Mouse (Mus musculus): ENCODE data around the gene Prdm2.

Prdm2 gene

GRCm38 (mm10) chr4:143212341-143213174 is at the start of gene Prdm2:
TSS of gene Prdm2 (minus strand) at chr4:143212995.
- peak; percentile 70 for DNase-seq

- DNase-seq, result no peak
These were observed 47.0 kb upstream of the Prdm2 start for GRCm38 (mm10) chr4:143259718-143260349.

GRCm38 (mm10) chr4:143258517-143258916 is 45.7 kb upstream of the Prdm2 start:
- peak; percentile 23 for DNase-seq

- no peak for DNase-seq
These were observed 45.2 kb upstream of the Prdm2 start for GRCm38 (mm10) chr4:143257971-143258370.

GRCm38 (mm10) chr4:143255541-143255940 is 42.7 kb upstream of the Prdm2 start:
- no peak for DNase-seq

GRCm38 (mm10) chr4:143253356-143253755 is 40.6 kb upstream of the Prdm2 start:
- DNase-seq, result no peak

GRCm38 (mm10) chr4:143248050-143248449 is 35.3 kb upstream of the Prdm2 start:
- no peak for DNase-seq

- no peak for DNase-seq
These were observed 28.5 kb upstream of the Prdm2 start for GRCm38 (mm10) chr4:143241294-143241693.

- DNase-seq, result no peak
These were observed 26.9 kb upstream of the Prdm2 start for GRCm38 (mm10) chr4:143239615-143240201.

GRCm38 (mm10) chr4:143239117-143239516 is 26.3 kb upstream of the Prdm2 start:
- no peak for DNase-seq

- peak; percentile 28 for DNase-seq
These were observed 25.6 kb upstream of the Prdm2 start for GRCm38 (mm10) chr4:143238241-143239031.

GRCm38 (mm10) chr4:143231790-143232422 is 19.1 kb upstream of the Prdm2 start:
- no peak for DNase-seq

GRCm38 (mm10) chr4:143231110-143231509 is 18.3 kb upstream of the Prdm2 start:
- no peak for DNase-seq

GRCm38 (mm10) chr4:143227976-143228375 is 15.2 kb upstream of the Prdm2 start:
- no peak for DNase-seq

GRCm38 (mm10) chr4:143225886-143226285 is 13.1 kb upstream of the Prdm2 start:
- no peak for DNase-seq

GRCm38 (mm10) chr4:143219316-143219751 is 6.5 kb upstream of the Prdm2 start:
- DNase-seq, result no peak

GRCm38 (mm10) chr4:143218858-143219257 is 6.1 kb upstream of the Prdm2 start:
- DNase-seq, result no peak

GRCm38 (mm10) chr4:143217189-143217588 is 4.4 kb upstream of the Prdm2 start:
- DNase-seq, result no peak

- no peak for DNase-seq
These were observed 1.5 kb upstream of the Prdm2 start for GRCm38 (mm10) chr4:143214221-143214797.

- no peak for DNase-seq
These were observed 776 bp upstream of the Prdm2 start for GRCm38 (mm10) chr4:143213571-143213970.

- DNase-seq, result no peak
These were observed 332 bp upstream of the Prdm2 start for GRCm38 (mm10) chr4:143213175-143213479.
